Mouse (Mus musculus) limb, embryonic 11.5 days (tissue): ENCODE measurements around the gene Gcm1. TPM values are rescaled to one million over a fixed set of nuclear protein-coding genes. Genes with fewer than 3 reads are reported as not detected.
"Not testable (repeated sequence)": the region's sequence is repeated elsewhere in the genome, so short reads cannot be mapped to it uniquely, and the experiment has no call there.

ENCODE experiments used
- ATAC-seq: fragments of 200-750 bp; cut with Nextera tagmentation; 2 replicates; pipeline ENCODE4 v1.8.0; 2017; ENCODE audit warnings: low read depth; ENCODE audit not compliant: insufficient number of reproducible peaks, low FRiP score, low TSS enrichment
- DNase-seq: peaks from one replicate; pipeline ENCODE4 v3.0.0-alpha.2; 2015; ENCODE audit warnings: low spot score
- H3K27ac ChIP-seq: fragments of 300-500 bp; sonication (generic); replicated peaks from 2 replicates; pipeline ENCODE4 v1.5.1; 2014; ENCODE audit warnings: low read depth, mild to moderate bottlenecking, low read length
- H3K27me3 ChIP-seq: fragments of 300-500 bp; sonication (generic); 2 replicates; pipeline ENCODE4 v1.6.1; 2014; ENCODE audit warnings: mild to moderate bottlenecking, low read length, mixed read lengths; ENCODE audit not compliant: control insufficient read depth, insufficient read depth
- H3K36me3 ChIP-seq: fragments of 300-500 bp; sonication (generic); 2 replicates; pipeline ENCODE4 v1.6.1; 2014; ENCODE audit warnings: mild to moderate bottlenecking, low read length, moderate library complexity, mixed read lengths; ENCODE audit not compliant: control insufficient read depth, insufficient read depth
- H3K4me1 ChIP-seq: fragments of 300-500 bp; sonication (generic); 2 replicates; pipeline ENCODE4 v1.6.1; 2014; ENCODE audit warnings: low read length, mixed read lengths; ENCODE audit not compliant: control insufficient read depth, insufficient read depth
- H3K4me2 ChIP-seq: fragments of 300-500 bp; sonication (generic); 2 replicates; pipeline ENCODE4 v1.6.1; 2014; ENCODE audit warnings: low read depth, mild to moderate bottlenecking, moderate library complexity; ENCODE audit not compliant: severe bottlenecking
- H3K4me3 ChIP-seq: fragments of 300-500 bp; sonication (generic); 2 replicates; pipeline ENCODE4 v1.5.1; 2014; ENCODE audit warnings: low read depth, low read length
- H3K9ac ChIP-seq: fragments of 300-500 bp; sonication (generic); 2 replicates; pipeline ENCODE4 v1.6.1; 2014; ENCODE audit warnings: mild to moderate bottlenecking, low read length
- H3K9me3 ChIP-seq: fragments of 300-500 bp; sonication (generic); 2 replicates; pipeline ENCODE4 v1.6.1; 2016; ENCODE audit warnings: low read length; ENCODE audit not compliant: control insufficient read depth
- WGBS: fragments of 180-500 bp; shearing (Covaris S2); extraction: QIAGEN DNeasy Blood & Tissue Kit; methylation state at CpG from one replicate; pipeline ENCODE4 v1.1.7; 2014; 5-methylcytosine and 5-hydroxymethylcytosine counted together
- polyA plus RNA-seq: library from polyadenylated mRNA; unstranded; fragments of >200 nt; fragmentation: Nextera tagmentation; extraction: Ambion mirVana; gene quantifications from 2 replicates; pipeline ENCODE4 v1.2.1, GENCODE M21; 2014

Gcm1 gene
- polyA plus RNA-seq, 1 experiment from 2014 or later, result 0.25 TPM

- no peaks in the 10 kb centered on the region for H3K9me3 ChIP-seq
- 71% methylated on average over 8 of the region's 8 CpGs for WGBS
- ATAC-seq, result no peak
- peaks cover 5% of the 10 kb centered on the region; the same call in 1 of the 2 replicates for H3K4me1 ChIP-seq
- no peak for DNase-seq
- no peak overlapping the region for H3K9ac ChIP-seq
- H3K36me3 ChIP-seq, result no peaks in the 10 kb centered on the region
- no peak overlapping the region for H3K4me3 ChIP-seq
- no peaks in the 10 kb centered on the region for H3K27me3 ChIP-seq
- H3K4me2 ChIP-seq, result no peak overlapping the region
- no peak overlapping the region for H3K27ac ChIP-seq
These were observed 2.1 kb downstream of the Gcm1 start for GRCm38 (mm10) chr9:78053821-78054220.

DNA sequence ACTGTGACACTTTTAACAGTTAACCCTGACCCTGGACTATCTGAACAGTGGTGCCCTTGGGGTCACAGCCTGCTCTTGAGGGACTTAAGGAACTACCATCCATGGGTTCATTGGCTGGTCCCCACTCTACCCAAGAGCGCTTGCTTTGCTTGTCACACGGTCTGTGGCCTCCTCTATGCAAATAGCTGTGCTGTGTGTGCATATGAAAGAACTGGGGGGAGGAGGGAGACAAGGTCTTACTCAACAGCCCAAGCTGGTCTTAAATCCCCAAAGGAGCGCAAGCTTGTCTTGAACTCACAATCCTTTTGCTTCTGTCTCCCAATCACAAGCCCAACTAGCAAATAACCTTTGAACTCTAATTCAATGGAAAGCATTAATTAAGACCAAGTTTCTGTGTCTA, 2.6 kb downstream of the Gcm1 start:
- DNase-seq (no peak), ATAC-seq (no peak)
- Histone ChIP-seq H3K4me3 (no peak overlapping the region), H3K9me3 (no peaks in the 10 kb centered on the region), H3K4me1 (peaks cover 5% of the 10 kb centered on the region; the same call in 1 of the 2 replicates), H3K36me3 (no peaks in the 10 kb centered on the region), H3K9ac (no peak overlapping the region), H3K4me2 (no peak overlapping the region), H3K27ac (no peak overlapping the region), H3K27me3 (no peaks in the 10 kb centered on the region)
- WGBS, result 84% methylated on average over 3 of the region's 3 CpGs

DNA sequence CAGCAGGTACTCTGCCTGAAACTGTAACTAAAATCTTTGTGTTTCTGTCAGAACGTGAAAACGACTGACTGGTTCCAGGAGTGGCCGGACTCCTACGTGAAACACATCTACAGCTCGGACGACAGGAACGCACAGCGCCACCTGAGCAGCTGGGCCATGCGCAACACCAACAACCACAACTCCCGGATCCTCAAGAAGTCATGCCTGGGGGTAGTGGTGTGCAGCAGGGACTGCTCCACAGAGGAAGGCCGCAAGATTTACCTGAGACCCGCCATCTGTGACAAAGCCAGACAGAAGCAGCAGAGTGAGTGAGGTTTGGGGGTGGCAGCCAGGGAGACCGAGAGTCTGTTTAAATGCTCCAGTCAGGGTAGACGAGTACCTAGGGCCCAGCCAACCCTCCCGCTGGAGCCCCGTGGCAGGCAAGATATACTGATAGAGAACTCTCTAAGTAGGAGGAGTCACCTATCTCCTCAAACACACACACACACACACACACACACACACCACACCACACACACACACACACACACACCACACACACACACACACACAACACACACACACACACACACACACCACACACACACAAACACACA, 7.9 kb downstream of the Gcm1 start:
- H3K27me3 ChIP-seq, result no peaks in the 10 kb centered on the region; the same call in 1 of the 2 replicates
- H3K36me3 ChIP-seq, result no peaks in the 10 kb centered on the region
- H3K27ac ChIP-seq, result no peak overlapping the region
- WGBS, result 81% methylated on average over 16 of the region's 16 CpGs
- no peak overlapping the region for H3K4me3 ChIP-seq
- no peak overlapping the region for H3K4me2 ChIP-seq
- DNase-seq (no peak), ATAC-seq (no peak)
- H3K9ac ChIP-seq, result no peak overlapping the region
- no peaks in the 10 kb centered on the region for H3K9me3 ChIP-seq
- no peaks in the 10 kb centered on the region for H3K4me1 ChIP-seq

DNA sequence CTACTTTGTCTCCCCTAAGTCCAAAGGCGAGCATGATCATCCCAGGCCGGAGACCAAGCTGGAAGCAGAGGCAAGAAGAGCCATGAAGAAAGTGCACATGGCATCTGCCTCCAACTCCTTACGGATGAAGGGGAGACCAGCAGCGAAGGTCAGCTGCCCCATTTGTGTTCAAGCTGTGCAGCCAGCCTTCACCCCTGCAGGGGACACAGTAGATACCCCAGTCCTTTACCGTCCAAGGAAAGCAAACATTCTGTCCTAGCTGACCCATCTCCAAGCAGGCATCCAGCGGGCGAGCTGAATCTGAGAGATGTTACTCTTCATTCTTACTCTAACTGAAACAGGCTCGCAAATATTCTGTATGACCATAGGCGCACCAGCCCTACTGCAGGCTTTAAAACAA, 10.7 kb downstream of the Gcm1 start:
- Histone ChIP-seq H3K9me3 (no peaks in the 10 kb centered on the region), H3K4me1 (no peaks in the 10 kb centered on the region), H3K27me3 (no peaks in the 10 kb centered on the region; the same call in 1 of the 2 replicates), H3K36me3 (no peaks in the 10 kb centered on the region), H3K9ac (no peak overlapping the region), H3K4me2 (no peak overlapping the region), H3K4me3 (no peak overlapping the region), H3K27ac (no peak overlapping the region)
- 86% methylated on average over 9 of the region's 9 CpGs for WGBS
- DNase-seq (no peak), ATAC-seq (no peak)

GRCm38 (mm10) chr9:78064121-78064520, 12.4 kb downstream of the Gcm1 start:
- Histone ChIP-seq H3K4me1 (no peaks in the 10 kb centered on the region), H3K4me2 (no peak overlapping the region), H3K27ac (no peak overlapping the region), H3K9ac (no peak overlapping the region), H3K36me3 (no peaks in the 10 kb centered on the region), H3K27me3 (no peaks in the 10 kb centered on the region; the same call in 1 of the 2 replicates), H3K9me3 (no peaks in the 10 kb centered on the region), H3K4me3 (no peak overlapping the region)
- ATAC-seq (no peak), DNase-seq (no peak)
- WGBS, result 65% methylated on average over 10 of the region's 10 CpGs

DNA sequence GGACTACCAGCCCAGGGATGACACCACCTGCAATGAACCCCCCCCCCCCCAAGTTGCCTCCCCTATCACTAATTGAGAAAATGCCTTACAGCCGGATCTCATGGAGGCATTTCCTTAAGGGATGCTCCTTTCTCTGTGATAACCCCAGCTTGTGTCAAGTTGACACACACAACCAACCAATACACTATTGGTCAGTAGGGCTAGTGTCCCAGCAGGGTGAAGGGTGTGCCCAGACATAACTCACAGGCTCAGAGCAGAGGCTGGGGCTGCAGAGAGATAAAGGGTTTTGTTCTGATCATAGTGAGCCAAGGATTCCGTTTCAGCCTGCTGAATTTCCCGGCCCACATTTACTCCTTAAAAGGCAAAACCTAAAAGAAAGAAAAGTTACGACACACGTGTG, 18.8 kb downstream of the Gcm1 start:
- H3K4me2 ChIP-seq, result no peak overlapping the region
- no peak for ATAC-seq

GRCm38 (mm10) chr9:78071626-78072025, 19.9 kb downstream of the Gcm1 start:
- no peak overlapping the region for H3K4me2 ChIP-seq
- H3K9me3 ChIP-seq, result no peaks in the 10 kb centered on the region
- DNase-seq (no peak), ATAC-seq (no peak)
- no peak overlapping the region for H3K9ac ChIP-seq
- H3K4me3 ChIP-seq, result no peak overlapping the region
- WGBS, result 91% methylated on average over 4 of the region's 4 CpGs
- H3K27me3 ChIP-seq, result no peaks in the 10 kb centered on the region
- no peaks in the 10 kb centered on the region for H3K4me1 ChIP-seq
- no peak overlapping the region for H3K27ac ChIP-seq
- no peaks in the 10 kb centered on the region for H3K36me3 ChIP-seq

More for the DNA sequence above, 18.8 kb downstream of the Gcm1 start:
- no peak overlapping the region for H3K4me3 ChIP-seq
- no peak overlapping the region for H3K9ac ChIP-seq
- H3K9me3 ChIP-seq, result no peaks in the 10 kb centered on the region
- no peaks in the 10 kb centered on the region for H3K27me3 ChIP-seq
- H3K36me3 ChIP-seq, result no peaks in the 10 kb centered on the region
- H3K27ac ChIP-seq, result no peak overlapping the region
- H3K4me1 ChIP-seq, result no peaks in the 10 kb centered on the region
- WGBS, result 77% methylated on average over 5 of the region's 5 CpGs
- no peak for DNase-seq

- not testable (repeated sequence) for H3K9ac ChIP-seq, H3K36me3 ChIP-seq, DNase-seq, H3K27me3 ChIP-seq, H3K4me2 ChIP-seq, H3K4me1 ChIP-seq, H3K27ac ChIP-seq, ATAC-seq, H3K9me3 ChIP-seq, H3K4me3 ChIP-seq
- 86% methylated on average over 3 of the region's 3 CpGs for WGBS
These were observed 21.6 kb downstream of the Gcm1 start for GRCm38 (mm10) chr9:78073291-78073690.
